Mouse (Mus musculus) forebrain, embryonic 12.5 days (tissue): ENCODE measurements around the gene Parp1. TPM values are rescaled to one million over a fixed set of nuclear protein-coding genes. Genes with fewer than 3 reads are reported as not detected.

Experiments
- ATAC-seq: fragments of 200-750 bp; cut with Nextera tagmentation; 2 replicates; pipeline ENCODE4 v1.8.0; 2017; ENCODE audit warnings: moderate TSS enrichment; ENCODE audit not compliant: low FRiP score
- H3K27ac ChIP-seq: fragments of 300-500 bp; sonication (generic); 2 replicates; pipeline ENCODE4 v1.5.1; 2016; ENCODE audit warnings: mild to moderate bottlenecking
- H3K27me3 ChIP-seq: fragments of 300-500 bp; sonication (generic); 2 replicates; pipeline ENCODE4 v1.6.1; 2016; ENCODE audit warnings: mild to moderate bottlenecking
- H3K36me3 ChIP-seq: fragments of 300-500 bp; sonication (generic); replicated peaks from 2 replicates; pipeline ENCODE4 v1.6.1; 2016; ENCODE audit warnings: mild to moderate bottlenecking
- H3K4me1 ChIP-seq: fragments of 300-500 bp; sonication (generic); 2 replicates; pipeline ENCODE4 v1.6.1; 2016
- H3K4me2 ChIP-seq: fragments of 300-500 bp; sonication (generic); 2 replicates; pipeline ENCODE4 v1.6.1; 2016; ENCODE audit warnings: mild to moderate bottlenecking, moderate library complexity
- H3K4me3 ChIP-seq: fragments of 300-500 bp; sonication (generic); replicated peaks from 2 replicates; pipeline ENCODE4 v1.5.1; 2016; ENCODE audit warnings: mild to moderate bottlenecking
- H3K9ac ChIP-seq: fragments of 300-500 bp; sonication (generic); 2 replicates; pipeline ENCODE4 v1.6.1; 2016; ENCODE audit warnings: mild to moderate bottlenecking
- H3K9me3 ChIP-seq: fragments of 300-500 bp; sonication (generic); 2 replicates; pipeline ENCODE4 v1.6.1; 2016
- WGBS: fragments of 180-500 bp; shearing (Covaris S2); methylation state at CpG from one replicate; pipeline ENCODE4 v1.1.7; 2016; 5-methylcytosine and 5-hydroxymethylcytosine counted together
- polyA plus RNA-seq: library from polyadenylated mRNA; unstranded; fragments of >200 nt; fragmentation: Nextera tagmentation; extraction: Ambion mirVana; gene quantifications from 2 replicates; pipeline ENCODE4 v1.2.1, GENCODE M21; 2016

Gene Parp1
- polyA plus RNA-seq, 1 experiment from 2014 or later, result 241 TPM

GRCm38 (mm10) chr1:180542712-180543371 lies 25.9 kb upstream of the Parp1 start:
- Histone ChIP-seq H3K4me3 (no peak overlapping the region), H3K4me2 (no peak overlapping the region), H3K36me3 (no peaks in the 10 kb centered on the region), H3K9me3 (no peaks in the 10 kb centered on the region), H3K9ac (no peak overlapping the region), H3K4me1 (peaks cover 6% of the 10 kb centered on the region), H3K27me3 (peaks cover 10% of the 10 kb centered on the region; the same call in 1 of the 2 replicates), H3K27ac (no peak overlapping the region)
- no peak for ATAC-seq
- WGBS, result 94% methylated on average over 3 of the region's 3 CpGs

GRCm38 (mm10) chr1:180545918-180546545 lies 22.7 kb upstream of the Parp1 start:
- 80% methylated on average over 4 of the region's 4 CpGs for WGBS
- H3K4me2 ChIP-seq, result no peak overlapping the region
- peaks cover 35% of the 10 kb centered on the region for H3K27me3 ChIP-seq
- no peak for ATAC-seq
- H3K27ac ChIP-seq, result no peak overlapping the region
- no peaks in the 10 kb centered on the region for H3K36me3 ChIP-seq
- no peaks in the 10 kb centered on the region for H3K9me3 ChIP-seq
- H3K4me1 ChIP-seq, result peaks cover 19% of the 10 kb centered on the region
- H3K4me3 ChIP-seq, result no peak overlapping the region
- no peak overlapping the region for H3K9ac ChIP-seq

GRCm38 (mm10) chr1:180546798-180547750 lies 21.6 kb upstream of the Parp1 start:
- WGBS, result 45% methylated on average over 13 of the region's 13 CpGs
- H3K27me3 ChIP-seq, result peaks cover 35% of the 10 kb centered on the region
- H3K36me3 ChIP-seq, result no peaks in the 10 kb centered on the region
- H3K4me1 ChIP-seq, result peaks cover 19% of the 10 kb centered on the region
- H3K27ac ChIP-seq, result no peak overlapping the region
- H3K9ac ChIP-seq, result no peak overlapping the region
- H3K4me3 ChIP-seq, result 0 out of 2 replicates have a peak overlapping the region, but pooled peaks have one; percentile 17
- H3K4me2 ChIP-seq, result peak overlapping the region; percentile 48
- no peaks in the 10 kb centered on the region for H3K9me3 ChIP-seq
- no peak for ATAC-seq

- H3K27ac ChIP-seq, result no peak overlapping the region
- H3K4me1 ChIP-seq, result peaks cover 19% of the 10 kb centered on the region
- H3K27me3 ChIP-seq, result peaks cover 35% of the 10 kb centered on the region
- 0 out of 2 replicates have a peak overlapping the region, but pooled peaks have one; percentile 17 for H3K4me3 ChIP-seq
- WGBS, result 1% methylated on average over 16 of the region's 16 CpGs
- peak overlapping the region; percentile 48 for H3K4me2 ChIP-seq
- ATAC-seq, result peak; percentile 60; the same call in 1 of the 2 replicates
- no peak overlapping the region for H3K9ac ChIP-seq
- H3K9me3 ChIP-seq, result no peaks in the 10 kb centered on the region
- H3K36me3 ChIP-seq, result no peaks in the 10 kb centered on the region
Observed at GRCm38 (mm10) chr1:180547751-180548669, 20.7 kb upstream of the Parp1 start.

GRCm38 (mm10) chr1:180549539-180550308 lies 19.0 kb upstream of the Parp1 start:
- no peak overlapping the region for H3K9ac ChIP-seq
- peaks cover 35% of the 10 kb centered on the region for H3K27me3 ChIP-seq
- H3K4me2 ChIP-seq, result no peak overlapping the region
- 72% methylated on average over 7 of the region's 7 CpGs for WGBS
- H3K36me3 ChIP-seq, result no peaks in the 10 kb centered on the region
- no peak overlapping the region for H3K27ac ChIP-seq
- peaks cover 19% of the 10 kb centered on the region for H3K4me1 ChIP-seq
- no peak for ATAC-seq
- no peaks in the 10 kb centered on the region for H3K9me3 ChIP-seq
- H3K4me3 ChIP-seq, result no peak overlapping the region

GRCm38 (mm10) chr1:180550770-180551169 lies 18.0 kb upstream of the Parp1 start:
- Histone ChIP-seq H3K27me3 (peaks cover 35% of the 10 kb centered on the region), H3K36me3 (no peaks in the 10 kb centered on the region), H3K27ac (no peak overlapping the region), H3K9ac (no peak overlapping the region), H3K4me2 (no peak overlapping the region), H3K4me3 (no peak overlapping the region), H3K9me3 (no peaks in the 10 kb centered on the region), H3K4me1 (peaks cover 19% of the 10 kb centered on the region)
- WGBS, result 23% methylated on average over 5 of the region's 5 CpGs
- ATAC-seq, result peak; percentile 49; the same call in 1 of the 2 replicates

GRCm38 (mm10) chr1:180556899-180557298 lies 11.8 kb upstream of the Parp1 start:
- H3K4me1 ChIP-seq, result peaks cover 8% of the 10 kb centered on the region
- WGBS, result 82% methylated on average over 5 of the region's 5 CpGs
- no peaks in the 10 kb centered on the region for H3K27me3 ChIP-seq
- no peak overlapping the region for H3K4me2 ChIP-seq
- H3K4me3 ChIP-seq, result no peak overlapping the region
- no peaks in the 10 kb centered on the region for H3K9me3 ChIP-seq
- no peak overlapping the region for H3K27ac ChIP-seq
- H3K36me3 ChIP-seq, result no peaks in the 10 kb centered on the region
- H3K9ac ChIP-seq, result no peak overlapping the region
- ATAC-seq, result no peak

GRCm38 (mm10) chr1:180559454-180559853 lies 9.3 kb upstream of the Parp1 start:
- no peak overlapping the region for H3K9ac ChIP-seq
- H3K27me3 ChIP-seq, result no peaks in the 10 kb centered on the region
- H3K4me1 ChIP-seq, result peaks cover 8% of the 10 kb centered on the region
- H3K4me3 ChIP-seq, result no peak overlapping the region
- H3K4me2 ChIP-seq, result no peak overlapping the region
- H3K36me3 ChIP-seq, result no peaks in the 10 kb centered on the region
- H3K27ac ChIP-seq, result no peak overlapping the region
- WGBS, result 51% methylated on average over 8 of the region's 8 CpGs
- ATAC-seq, result no peak
- H3K9me3 ChIP-seq, result no peaks in the 10 kb centered on the region

- Histone ChIP-seq H3K9me3 (no peaks in the 10 kb centered on the region), H3K4me2 (no peak overlapping the region), H3K4me3 (no peak overlapping the region), H3K27me3 (no peaks in the 10 kb centered on the region), H3K27ac (no peak overlapping the region), H3K9ac (no peak overlapping the region), H3K36me3 (no peaks in the 10 kb centered on the region), H3K4me1 (peaks cover 8% of the 10 kb centered on the region)
- 46% methylated on average over 3 of the region's 3 CpGs for WGBS
- ATAC-seq, result no peak
Observed at GRCm38 (mm10) chr1:180561187-180561586, 7.5 kb upstream of the Parp1 start.

- no peaks in the 10 kb centered on the region for H3K36me3 ChIP-seq
- no peaks in the 10 kb centered on the region for H3K9me3 ChIP-seq
- no peak overlapping the region for H3K4me3 ChIP-seq
- no peak overlapping the region for H3K4me2 ChIP-seq
- no peak overlapping the region for H3K27ac ChIP-seq
- no peak for ATAC-seq
- H3K9ac ChIP-seq, result no peak overlapping the region
- H3K27me3 ChIP-seq, result no peaks in the 10 kb centered on the region
- H3K4me1 ChIP-seq, result peaks cover 7% of the 10 kb centered on the region
- WGBS, result 77% methylated on average over 5 of the region's 5 CpGs
Observed at GRCm38 (mm10) chr1:180564885-180565284, 3.8 kb upstream of the Parp1 start.

GRCm38 (mm10) chr1:180567761-180568160 lies 963 bp upstream of the Parp1 start:
- Histone ChIP-seq H3K4me3 (no peak overlapping the region), H3K9ac (no peak overlapping the region), H3K4me1 (peaks cover 28% of the 10 kb centered on the region), H3K27me3 (no peaks in the 10 kb centered on the region), H3K9me3 (no peaks in the 10 kb centered on the region), H3K27ac (no peak overlapping the region), H3K4me2 (no peak overlapping the region), H3K36me3 (peaks cover 16% of the 10 kb centered on the region)
- WGBS, result 85% methylated on average over 4 of the region's 4 CpGs
- no peak for ATAC-seq
